Mouse (Mus musculus) lung, embryonic 15.5 days (tissue): Measurements from ENCODE around the gene Pxn. TPM values are rescaled to one million over a fixed set of nuclear protein-coding genes. Genes with fewer than 3 reads are reported as not detected.
"Not testable (repeated sequence)": the region's sequence is repeated elsewhere in the genome, so short reads cannot be mapped to it uniquely, and the experiment has no call there.

Experiments
- ATAC-seq: fragments of 200-750 bp; cut with Nextera tagmentation; 2 replicates; pipeline ENCODE4 v1.8.0; 2017; ENCODE audit warnings: moderate number of reproducible peaks, borderline replicate concordance; ENCODE audit not compliant: low FRiP score, low TSS enrichment; ENCODE audit errors: extremely low read depth
- H3K27ac ChIP-seq: fragments of 300-500 bp; sonication (generic); 2 replicates; pipeline ENCODE4 v1.5.1; 2015; ENCODE audit warnings: moderate library complexity, mild to moderate bottlenecking, inconsistent platforms
- H3K27me3 ChIP-seq: fragments of 300-500 bp; sonication (generic); 2 replicates; pipeline ENCODE4 v1.6.1; 2015; ENCODE audit warnings: inconsistent platforms
- H3K36me3 ChIP-seq: fragments of 300-500 bp; sonication (generic); 2 replicates; pipeline ENCODE4 v1.6.1; 2015; ENCODE audit warnings: inconsistent platforms
- H3K4me1 ChIP-seq: fragments of 300-500 bp; sonication (generic); 2 replicates; pipeline ENCODE4 v1.6.1; 2015; ENCODE audit warnings: inconsistent platforms
- H3K4me2 ChIP-seq: fragments of 300-500 bp; sonication (generic); 2 replicates; pipeline ENCODE4 v1.6.1; 2015; ENCODE audit warnings: inconsistent platforms, mild to moderate bottlenecking, moderate library complexity
- H3K4me3 ChIP-seq: fragments of 300-500 bp; sonication (generic); 2 replicates; pipeline ENCODE4 v1.5.1; 2015; ENCODE audit warnings: mild to moderate bottlenecking, inconsistent platforms
- H3K9ac ChIP-seq: fragments of 300-500 bp; sonication (generic); 2 replicates; pipeline ENCODE4 v1.6.1; 2015; ENCODE audit warnings: inconsistent platforms
- H3K9me3 ChIP-seq: fragments of 300-500 bp; sonication (generic); 2 replicates; pipeline ENCODE4 v1.6.1; 2016; ENCODE audit warnings: inconsistent platforms
- WGBS: fragments of 180-500 bp; shearing (Covaris S2); methylation state at CpG from one replicate; pipeline ENCODE4 v1.1.7; 2015; 5-methylcytosine and 5-hydroxymethylcytosine counted together
- polyA plus RNA-seq: library from polyadenylated mRNA; unstranded; fragments of >200 nt; fragmentation: Nextera tagmentation; extraction: Ambion mirVana; gene quantifications from 2 replicates; pipeline ENCODE4 v1.2.1, GENCODE M21; 2015

The Pxn gene
- polyA plus RNA-seq, 1 experiment from 2014 or later, result 58.6 TPM

DNA sequence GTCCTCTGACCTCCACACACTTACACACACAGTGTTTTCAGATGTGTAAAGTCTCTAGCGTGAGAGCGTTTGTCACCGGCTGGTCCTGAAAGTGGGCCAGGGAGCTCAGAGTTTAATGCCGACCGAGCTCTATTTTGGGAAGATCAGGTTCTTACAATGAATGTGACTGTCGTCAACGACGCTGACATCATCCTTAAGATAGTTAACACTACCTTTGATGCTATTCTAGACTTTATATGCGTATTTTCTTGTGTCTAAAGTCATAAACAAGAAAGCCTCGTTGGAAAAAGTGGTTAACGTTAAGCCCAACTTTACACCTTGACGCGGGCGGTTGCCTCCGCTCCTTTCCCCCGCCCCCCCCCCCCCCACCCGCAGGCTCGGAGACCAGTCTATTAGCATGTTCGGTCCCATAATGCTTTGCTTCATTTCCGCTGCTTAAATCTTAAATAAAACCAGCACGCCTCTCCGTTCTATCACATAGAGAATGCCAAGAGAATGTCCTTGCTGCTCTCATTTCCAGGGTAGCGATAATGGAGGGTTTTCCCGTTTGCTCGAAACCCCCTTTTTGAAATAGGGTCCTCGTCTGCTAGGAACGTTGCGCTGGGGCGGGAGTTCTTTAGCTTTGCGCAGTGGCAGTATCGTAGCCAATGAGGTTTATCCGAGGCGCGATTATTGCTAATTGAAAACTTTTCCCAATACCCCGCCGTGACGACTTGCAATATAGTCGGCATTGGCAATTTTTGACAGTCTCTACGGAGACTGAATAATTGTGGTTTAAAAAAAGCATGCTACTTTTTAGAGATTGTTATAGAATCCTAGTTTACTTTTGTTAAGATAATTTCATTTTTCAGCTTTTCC is 17.4 kb upstream of the Pxn start:
- ATAC-seq, result peak; percentile 68
- peak overlapping the region; percentile 34 for H3K4me3 ChIP-seq
- no peaks in the 10 kb centered on the region for H3K27me3 ChIP-seq
- H3K27ac ChIP-seq, result peak overlapping the region; percentile 100
- H3K9me3 ChIP-seq, result no peaks in the 10 kb centered on the region
- H3K4me1 ChIP-seq, result peaks cover 46% of the 10 kb centered on the region
- H3K9ac ChIP-seq, result peak overlapping the region; percentile 44
- H3K4me2 ChIP-seq, result peak overlapping the region; percentile 60
- no peaks in the 10 kb centered on the region for H3K36me3 ChIP-seq
- WGBS, result under 1% methylated on average over 39 of the region's 39 CpGs

DNA sequence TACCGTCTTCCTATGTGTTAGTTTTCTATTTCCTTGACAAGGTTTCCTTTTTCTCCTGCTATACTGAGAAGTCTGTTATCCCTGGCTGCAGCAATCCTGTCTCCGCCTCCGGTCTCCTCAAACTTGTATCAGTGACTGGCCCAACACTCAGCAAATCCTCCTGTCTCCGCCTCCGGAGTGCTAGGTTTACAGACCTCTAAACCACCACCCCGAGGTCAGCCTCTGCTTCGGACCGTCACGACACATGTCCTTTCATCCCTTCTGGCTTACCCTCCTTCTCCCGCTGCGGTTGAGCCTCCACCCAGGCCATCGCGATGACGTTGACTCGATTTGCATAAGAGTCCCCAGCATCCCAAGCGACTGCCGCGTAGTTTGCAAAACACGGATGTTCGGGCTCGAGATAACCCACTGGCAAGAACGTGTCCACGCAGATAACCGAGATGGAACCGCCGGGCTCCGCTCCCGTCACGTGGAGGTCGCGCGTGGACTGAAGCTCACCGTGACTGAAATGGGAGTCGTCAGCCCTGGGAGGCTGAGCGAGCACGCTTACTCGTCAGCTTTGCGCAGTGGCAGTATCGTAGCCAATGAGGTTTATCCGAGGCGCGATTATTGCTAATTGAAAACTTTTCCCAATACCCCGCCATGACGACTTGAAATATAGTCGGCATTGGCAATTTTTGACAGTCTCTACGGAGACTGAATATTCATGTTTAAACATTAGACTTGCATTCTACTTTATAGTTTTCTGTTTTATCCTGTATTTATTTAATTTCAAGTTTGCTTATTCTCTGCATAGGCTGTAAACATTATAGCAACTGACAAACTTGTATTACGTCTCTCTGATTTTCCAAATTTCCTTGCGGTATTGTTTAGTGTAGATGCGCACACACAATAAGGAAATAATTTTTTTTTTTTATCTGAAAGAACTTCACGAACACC is 16.5 kb upstream of the Pxn start:
- Histone ChIP-seq H3K4me1 (peaks cover 46% of the 10 kb centered on the region), H3K36me3 (no peaks in the 10 kb centered on the region), H3K4me3 (peak overlapping the region; percentile 34), H3K27me3 (no peaks in the 10 kb centered on the region), H3K27ac (peak overlapping the region; percentile 100), H3K9me3 (no peaks in the 10 kb centered on the region), H3K9ac (peak overlapping the region; percentile 73), H3K4me2 (peak overlapping the region; percentile 60)
- ATAC-seq, result peak; percentile 76
- under 1% methylated on average over 50 of the region's 50 CpGs for WGBS

DNA sequence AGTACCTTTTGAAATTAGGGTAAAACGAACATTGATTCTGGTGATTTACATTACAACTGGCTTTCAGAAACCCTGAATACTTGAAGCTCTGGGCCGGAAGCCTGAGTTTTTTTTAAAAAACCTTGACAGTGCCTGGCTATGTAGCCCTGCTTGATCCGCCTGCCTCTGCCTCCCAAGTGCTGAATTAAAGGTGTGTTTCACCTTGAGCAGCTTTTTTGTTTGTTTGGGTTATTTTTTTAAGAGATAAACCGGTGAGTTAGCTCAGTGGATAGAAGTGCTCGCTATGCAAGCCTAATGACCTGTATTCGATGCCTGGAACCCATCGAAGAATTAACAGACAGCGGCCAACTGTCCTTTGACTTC is 15.9 kb upstream of the Pxn start:
- H3K27me3 ChIP-seq, result no peaks in the 10 kb centered on the region
- H3K4me2 ChIP-seq, result peak overlapping the region; percentile 60
- H3K4me1 ChIP-seq, result peaks cover 45% of the 10 kb centered on the region
- peak overlapping the region; percentile 100 for H3K27ac ChIP-seq
- peak overlapping the region; percentile 27; the same call in 1 of the 2 replicates for H3K9ac ChIP-seq
- no peaks in the 10 kb centered on the region for H3K36me3 ChIP-seq
- no peak overlapping the region for H3K4me3 ChIP-seq
- no peaks in the 10 kb centered on the region for H3K9me3 ChIP-seq
- ATAC-seq, result no peak
- WGBS, result 8% methylated on average over 8 of the region's 8 CpGs

GRCm38 (mm10) chr5:115491076-115491475 is 15.4 kb upstream of the Pxn start:
- Histone ChIP-seq H3K4me3 (no peak overlapping the region), H3K36me3 (no peaks in the 10 kb centered on the region), H3K4me2 (peak overlapping the region; percentile 60), H3K27me3 (no peaks in the 10 kb centered on the region), H3K27ac (no peak overlapping the region), H3K9me3 (no peaks in the 10 kb centered on the region), H3K4me1 (peaks cover 45% of the 10 kb centered on the region), H3K9ac (no peak overlapping the region)
- 26% methylated on average over 5 of the region's 5 CpGs for WGBS
- ATAC-seq, result no peak

DNA sequence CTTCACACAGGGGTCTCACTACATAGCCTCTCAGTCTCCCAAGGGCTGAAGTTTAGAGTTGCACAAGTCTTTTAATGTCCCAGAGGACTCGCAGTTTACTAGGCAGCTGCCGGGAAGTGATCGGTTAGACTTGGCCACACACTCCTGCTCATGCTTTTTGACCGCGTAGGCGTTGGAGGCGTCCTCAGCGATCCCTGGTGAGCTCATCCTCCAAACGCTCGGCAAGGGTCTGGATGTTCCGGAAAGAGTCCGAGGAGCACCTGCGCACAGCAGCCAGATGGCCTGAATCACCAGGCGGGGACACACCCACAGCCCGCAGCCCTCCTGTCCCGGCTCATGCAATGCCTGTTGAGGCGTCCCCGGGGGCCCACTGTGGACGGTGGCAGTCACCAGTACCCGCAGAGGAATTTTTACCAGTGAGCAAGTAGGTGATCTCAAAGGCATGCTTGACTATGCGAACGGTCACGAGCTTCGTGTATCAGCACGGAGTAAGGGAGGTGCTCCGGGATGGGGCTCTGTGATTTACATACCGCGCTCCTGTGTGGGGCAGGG is 14.6 kb upstream of the Pxn start:
- H3K9me3 ChIP-seq, result no peaks in the 10 kb centered on the region
- peak overlapping the region; percentile 19 for H3K4me3 ChIP-seq
- WGBS, result 2% methylated on average over 28 of the region's 28 CpGs
- peak; percentile 5; the same call in 1 of the 2 replicates for ATAC-seq
- no peaks in the 10 kb centered on the region for H3K27me3 ChIP-seq
- peak overlapping the region; percentile 38 for H3K27ac ChIP-seq
- H3K4me1 ChIP-seq, result peaks cover 45% of the 10 kb centered on the region
- H3K4me2 ChIP-seq, result peak overlapping the region; percentile 60
- H3K36me3 ChIP-seq, result no peaks in the 10 kb centered on the region
- H3K9ac ChIP-seq, result 0 out of 2 replicates have a peak overlapping the region, but pooled peaks have one; percentile 20

GRCm38 (mm10) chr5:115492711-115493335 is 13.7 kb upstream of the Pxn start:
- H3K9me3 ChIP-seq, result no peaks in the 10 kb centered on the region
- no peak for ATAC-seq
- no peaks in the 10 kb centered on the region for H3K36me3 ChIP-seq
- H3K27ac ChIP-seq, result peak overlapping the region; percentile 81
- WGBS, result 64% methylated on average over 6 of the region's 6 CpGs
- H3K27me3 ChIP-seq, result no peaks in the 10 kb centered on the region
- H3K4me1 ChIP-seq, result peaks cover 45% of the 10 kb centered on the region
- H3K4me3 ChIP-seq, result no peak overlapping the region
- H3K9ac ChIP-seq, result no peak overlapping the region
- no peak overlapping the region for H3K4me2 ChIP-seq

DNA sequence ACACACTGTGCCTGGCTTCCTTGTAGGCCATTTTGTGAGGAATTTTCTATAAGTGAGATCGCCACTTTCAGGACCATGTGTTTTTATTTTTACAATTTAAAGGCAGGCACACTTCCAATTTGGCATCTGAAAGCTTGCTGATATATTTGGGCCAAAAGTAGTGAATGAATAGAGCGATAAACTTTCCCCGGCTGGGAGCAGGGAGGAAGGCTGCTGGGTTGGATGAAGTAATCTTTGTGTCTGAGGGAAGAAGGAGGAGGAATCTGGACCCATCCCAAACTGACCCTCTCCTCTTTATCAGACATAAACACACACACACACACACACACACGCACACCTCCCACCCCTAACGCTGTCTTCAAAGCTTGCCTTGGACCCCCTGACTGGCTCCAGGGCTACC is 13.0 kb upstream of the Pxn start:
- no peak for ATAC-seq
- Histone ChIP-seq H3K27me3 (no peaks in the 10 kb centered on the region), H3K9ac (peak overlapping the region; percentile 22; the same call in 1 of the 2 replicates), H3K4me2 (no peak overlapping the region), H3K36me3 (no peaks in the 10 kb centered on the region), H3K27ac (peak overlapping the region; percentile 81), H3K4me1 (peaks cover 44% of the 10 kb centered on the region), H3K4me3 (no peak overlapping the region), H3K9me3 (no peaks in the 10 kb centered on the region)
- 22% methylated on average over 5 of the region's 5 CpGs for WGBS

- not testable (repeated sequence) for ATAC-seq
- H3K4me1 ChIP-seq, result peaks cover 38% of the 10 kb centered on the region
- 81% methylated on average over 3 of the region's 3 CpGs for WGBS
Observed at GRCm38 (mm10) chr5:115495618-115496017, 10.9 kb upstream of the Pxn start.

DNA sequence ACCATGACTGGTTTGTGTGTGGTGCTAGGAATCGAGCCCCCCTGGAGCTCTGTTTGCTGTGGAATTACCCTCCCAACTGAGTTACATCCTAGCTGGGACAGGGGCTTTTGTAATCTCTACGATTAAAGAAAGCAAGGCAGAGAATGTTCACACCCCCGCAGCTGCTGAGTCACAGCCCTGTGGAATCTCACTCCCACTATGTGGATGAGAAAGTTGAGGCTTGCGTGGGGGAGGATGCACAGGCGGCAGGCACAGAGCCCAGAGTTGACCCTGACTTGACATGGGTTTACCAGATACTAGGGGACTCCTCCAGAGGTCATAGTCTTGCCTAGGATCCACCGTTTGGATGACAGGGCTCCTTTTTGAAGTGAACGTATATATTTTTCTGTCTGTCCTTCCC is 9.4 kb upstream of the Pxn start:
- no peak overlapping the region for H3K27ac ChIP-seq
- H3K27me3 ChIP-seq, result no peaks in the 10 kb centered on the region
- ATAC-seq, result no peak
- 59% methylated on average over 7 of the region's 7 CpGs for WGBS
- no peak overlapping the region for H3K9ac ChIP-seq
- H3K4me1 ChIP-seq, result peaks cover 24% of the 10 kb centered on the region
- no peaks in the 10 kb centered on the region for H3K9me3 ChIP-seq
- H3K36me3 ChIP-seq, result no peaks in the 10 kb centered on the region
- no peak overlapping the region for H3K4me3 ChIP-seq
- H3K4me2 ChIP-seq, result no peak overlapping the region

More at GRCm38 (mm10) chr5:115495618-115496017, 10.9 kb upstream of the Pxn start:
- not testable (repeated sequence) for H3K27me3 ChIP-seq, H3K27ac ChIP-seq, H3K4me2 ChIP-seq, H3K4me3 ChIP-seq, H3K36me3 ChIP-seq, H3K9me3 ChIP-seq, H3K9ac ChIP-seq

DNA sequence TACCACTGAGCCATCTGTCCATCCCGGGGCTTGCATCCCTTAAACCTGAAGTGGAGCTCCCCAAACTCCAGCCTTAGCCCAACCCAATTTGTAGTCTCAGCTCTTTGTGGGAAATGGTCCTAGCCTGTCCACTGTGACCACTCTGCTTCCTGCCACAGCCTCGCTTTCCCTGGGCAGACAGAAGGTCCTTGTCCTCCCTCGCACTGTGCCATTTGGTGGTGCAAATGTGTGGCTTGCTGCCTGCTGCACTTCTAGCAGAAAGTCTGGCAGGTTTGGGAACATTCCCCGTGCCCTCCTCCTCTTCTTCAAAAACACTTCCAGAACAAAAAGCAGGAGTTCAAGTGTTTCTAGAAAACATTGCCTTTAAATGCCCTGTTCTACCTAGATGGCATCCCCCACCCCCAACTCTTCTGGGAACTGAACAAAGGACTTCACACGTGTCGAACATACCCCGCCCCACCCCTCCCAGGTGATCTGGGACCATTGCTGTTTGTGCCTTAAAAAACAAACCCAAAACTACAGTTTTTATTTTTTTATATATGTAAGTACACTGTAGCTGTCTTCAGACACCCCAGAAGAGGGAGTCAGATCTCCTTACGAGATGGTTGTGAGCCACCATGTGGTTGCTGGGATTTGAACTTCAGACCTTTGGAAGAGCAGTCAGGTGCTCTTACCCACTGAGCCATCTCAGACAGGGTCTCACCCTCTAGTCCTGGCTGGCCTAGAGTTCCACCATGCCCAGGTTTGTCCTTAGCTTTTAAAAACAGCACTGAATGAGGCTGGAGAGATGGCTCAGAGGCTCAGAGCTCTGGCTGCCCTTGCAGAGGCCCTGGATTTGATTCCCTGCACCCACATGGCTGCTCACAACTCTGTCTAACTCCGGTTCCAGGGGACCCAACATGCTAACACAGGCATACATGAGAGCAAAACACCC is 7.9 kb upstream of the Pxn start:
- Histone ChIP-seq H3K9me3 (no peaks in the 10 kb centered on the region), H3K4me3 (no peak overlapping the region), H3K27ac (no peak overlapping the region), H3K9ac (no peak overlapping the region), H3K27me3 (no peaks in the 10 kb centered on the region), H3K4me2 (no peak overlapping the region), H3K4me1 (peaks cover 10% of the 10 kb centered on the region), H3K36me3 (no peaks in the 10 kb centered on the region)
- WGBS, result 47% methylated on average over 9 of the region's 9 CpGs
- ATAC-seq, result no peak
